ENCODE assay signal across 9 mouse cellular contexts in the genomic region with DNA sequence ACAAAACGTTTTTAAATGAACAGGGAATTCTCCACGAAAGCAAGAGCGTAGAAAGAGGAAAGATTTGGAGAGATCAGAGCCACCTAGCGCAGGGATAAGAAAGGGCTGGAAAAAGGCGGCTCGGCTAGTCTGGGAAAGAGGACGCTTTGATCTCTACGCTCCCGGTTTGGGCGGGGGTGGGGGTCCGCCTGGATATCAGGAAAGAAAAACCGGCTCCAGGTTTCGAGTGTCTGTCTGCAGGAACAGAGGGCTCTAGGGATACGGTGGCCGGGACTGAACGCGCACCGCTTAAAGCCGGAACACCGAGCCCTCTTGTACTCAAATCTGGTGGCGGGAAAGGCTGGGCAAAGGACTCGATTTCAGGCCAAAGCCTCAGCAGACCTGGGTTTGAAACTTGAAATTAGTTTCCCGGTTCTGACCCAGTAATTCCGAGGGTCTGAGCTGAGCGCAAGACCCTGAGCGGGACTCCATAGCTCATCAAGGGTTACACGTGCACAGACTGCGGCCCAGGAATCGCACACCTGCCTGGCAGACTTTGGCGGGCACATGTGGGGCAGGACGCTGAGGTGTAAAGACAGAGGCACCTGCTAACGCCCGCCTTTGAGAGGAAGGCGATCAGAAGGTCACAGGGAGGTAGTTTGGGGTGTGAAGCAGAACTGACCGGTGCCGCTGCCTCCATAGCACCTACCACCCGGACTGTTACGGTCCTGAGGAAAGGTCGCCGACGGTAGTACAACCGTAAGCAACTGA. TPM values are rescaled to one million over a fixed set of nuclear protein-coding genes. Genes with fewer than 3 reads are reported as not detected.
A peak's percentile ranks its signal among the peaks of the same experiment; 100 is the strongest.
DNase-seq lines count a peak whose midpoint lies in the region; ATAC-seq and TF ChIP-seq lines count a peak whose summit lies in the region.
"Had no signal": no experiment of that assay in that cellular context is flagged by ENCODE, and none has a peak within 500 bp of the region (broad histone marks: within the 10 kb centered on the region; RNA-seq: fewer than 3 reads in every experiment).

No protein-coding gene starts in this region.

- ATAC-seq in kidney, embryonic 15.5 days (replicated peaks; ENCODE audit: low FRiP score): no peak
- no peak for ATAC-seq in stomach, embryonic 16.5 days (ENCODE audit: insufficient read depth, low FRiP score)

- H3K27ac ChIP-seq in heart, adult 2 months: peak overlapping the region; percentile 82
- peak overlapping the region; percentile 62 for H3K27ac ChIP-seq in brown adipose tissue, adult 24 weeks (replicated peaks; ENCODE audit: low read depth, low read length)
- peak overlapping the region; percentile 82 for H3K27ac ChIP-seq in heart, embryonic 10.5 days
- H3K27ac ChIP-seq in kidney, embryonic 15.5 days: no peak overlapping the region
- H3K27ac ChIP-seq in stomach, embryonic 16.5 days (ENCODE audit: low read length): peak overlapping the region; percentile 36; the same call in 1 of the 2 replicates

- peak; percentile 52 to 64 for DNase-seq in heart, adult 2 months
- no peak for DNase-seq in heart, adult 9 months (ENCODE audit: low spot score in 2 of 2)
- peak; percentile 84 for DNase-seq in heart, embryonic 10.5 days (ENCODE audit: low spot score)
- peak; percentile 31 for DNase-seq in lung, postnatal 14 days
- DNase-seq in urinary bladder, adult 18-20 months (ENCODE audit: low spot score in 2 of 2): no peak

- intact Hi-C loops in heart, adult 2 months (cut with DNase I): loop anchor here (5.0 kb wide), 4 partner anchors 93 to 378 kb away; partner anchors contain the start of genes Angel2 and Flvcr1

- no peaks in the 10 kb centered on the region for H3K9me3 ChIP-seq in heart, embryonic 10.5 days
- no peaks in the 10 kb centered on the region for H3K9me3 ChIP-seq in kidney, embryonic 15.5 days (replicated peaks)
- no peaks in the 10 kb centered on the region for H3K9me3 ChIP-seq in stomach, embryonic 16.5 days (replicated peaks; ENCODE audit: control insufficient read depth, low read length)

- no peak for TF ChIP-seq EP300 in heart, adult 2 months (IDR thresholded peaks at IDR 0.05; ENCODE audit: insufficient read depth, low read depth, low read length)

- 10% methylated on average over 42 of the region's 42 CpGs for WGBS in heart, adult 2 months
- WGBS in heart, embryonic 10.5 days: 2% methylated on average over 42 of the region's 42 CpGs
- 2% methylated on average over 42 of the region's 42 CpGs for WGBS in kidney, embryonic 15.5 days
- 2% methylated on average over 42 of the region's 42 CpGs for WGBS in stomach, embryonic 16.5 days

- peak; percentile 31 for TF ChIP-seq CTCF in heart, adult 2 months (IDR thresholded peaks at IDR 0.05)

- no peak for TF ChIP-seq POLR2A in heart, adult 2 months (IDR thresholded peaks at IDR 0.05; ENCODE audit: insufficient read depth, low read depth, low read length)

- peak overlapping the region; percentile 48 for H3K4me3 ChIP-seq in heart, adult 2 months
- H3K4me3 ChIP-seq in brown adipose tissue, adult 24 weeks (ENCODE audit: insufficient read depth, low read depth, low read length): peak overlapping the region; percentile 58
- peak overlapping the region; percentile 75 for H3K4me3 ChIP-seq in heart, embryonic 10.5 days
- peak overlapping the region; percentile 61 for H3K4me3 ChIP-seq in kidney, embryonic 15.5 days (replicated peaks)
- peak overlapping the region; percentile 47 for H3K4me3 ChIP-seq in stomach, embryonic 16.5 days (replicated peaks; ENCODE audit: low read length)

- peak overlapping the region; percentile 99 for H3K4me2 ChIP-seq in kidney, embryonic 15.5 days
- H3K4me2 ChIP-seq in stomach, embryonic 16.5 days (ENCODE audit: low read depth, low read length): peak overlapping the region; percentile 76

- H3K79me2 ChIP-seq in heart, adult 2 months (replicated peaks; ENCODE audit: control insufficient read depth, insufficient read depth, low read length): no peaks in the 10 kb centered on the region

- no peaks in the 10 kb centered on the region for H3K36me3 ChIP-seq in heart, adult 2 months (ENCODE audit: control insufficient read depth, insufficient read depth, low read length)
- H3K36me3 ChIP-seq in heart, embryonic 10.5 days: no peaks in the 10 kb centered on the region
- H3K36me3 ChIP-seq in kidney, embryonic 15.5 days: no peaks in the 10 kb centered on the region
- no peaks in the 10 kb centered on the region for H3K36me3 ChIP-seq in stomach, embryonic 16.5 days (ENCODE audit: control insufficient read depth, insufficient read depth, low read length)

- H3K9ac ChIP-seq in heart, adult 2 months (ENCODE audit: low read depth, low read length): peak overlapping the region; percentile 79
- peak overlapping the region; percentile 37; the same call in 1 of the 2 replicates for H3K9ac ChIP-seq in kidney, embryonic 15.5 days
- H3K9ac ChIP-seq in stomach, embryonic 16.5 days (ENCODE audit: low read length): peak overlapping the region; percentile 65

- peaks cover 6% of the 10 kb centered on the region for H3K4me1 ChIP-seq in heart, adult 2 months (ENCODE audit: control insufficient read depth, insufficient read depth, low read length)
- H3K4me1 ChIP-seq in brown adipose tissue, adult 24 weeks (ENCODE audit: control insufficient read depth, insufficient read depth, insufficient read length, low read length): peaks cover 8% of the 10 kb centered on the region
- H3K4me1 ChIP-seq in heart, embryonic 10.5 days: peaks cover 57% of the 10 kb centered on the region
- peaks cover 73% of the 10 kb centered on the region for H3K4me1 ChIP-seq in kidney, embryonic 15.5 days
- H3K4me1 ChIP-seq in stomach, embryonic 16.5 days (ENCODE audit: control insufficient read depth, insufficient read depth, low read length): peaks cover 30% of the 10 kb centered on the region

- H3K27me3 ChIP-seq in heart, adult 2 months (ENCODE audit: control insufficient read depth, insufficient read depth, low read length): no peaks in the 10 kb centered on the region
- peaks cover 45% of the 10 kb centered on the region for H3K27me3 ChIP-seq in heart, embryonic 10.5 days (ENCODE audit: insufficient read depth, poor library complexity, severe bottlenecking)
- peaks cover 75% of the 10 kb centered on the region for H3K27me3 ChIP-seq in kidney, embryonic 15.5 days
- peaks cover 24% of the 10 kb centered on the region; the same call in 1 of the 2 replicates for H3K27me3 ChIP-seq in stomach, embryonic 16.5 days (ENCODE audit: control insufficient read depth, insufficient read depth, low read length)

RNA-seq across cellular contexts. Expression of gene Fam71a, which starts 19.6 kb away (rescaled TPM):
- total RNA-seq in heart, adult 2 months (2021): not detected
- polyA plus RNA-seq in heart, adult 2 months (2012; rRNA removed): not detected in 2 replicates
- not detected in 2 replicates for polyA plus RNA-seq in brown adipose tissue, adult 24 weeks (2012; ENCODE audit: insufficient read depth, insufficient read length, missing spikeins)
- polyA plus RNA-seq in heart, embryonic 10.5 days (2016; fragmentation: Nextera tagmentation; extraction: Ambion mirVana): not detected in 2 replicates
- not detected in 2 replicates for polyA plus RNA-seq in kidney, embryonic 15.5 days (2015; fragmentation: Nextera tagmentation; extraction: Ambion mirVana)
- not detected in 2 replicates for polyA plus RNA-seq in stomach, embryonic 16.5 days (2015; fragmentation: Nextera tagmentation; extraction: Ambion mirVana)
- total RNA-seq: layer of hippocampus, adult 18-20 months had no signal

RNA-seq across cellular contexts. Expression of gene Atf3, which starts 33.6 kb away (rescaled TPM):
- 10 to 100 TPM; 11.0 to 11.5 TPM for total RNA-seq in heart, adult 2 months (2021)
- polyA plus RNA-seq in heart, adult 2 months (2012; rRNA removed): 3.6 and 7.1 TPM in 2 replicates
- polyA plus RNA-seq in brown adipose tissue, adult 24 weeks (2012; ENCODE audit: insufficient read depth, insufficient read length, missing spikeins): 8.8 and 22.2 TPM in 2 replicates
- 8.0 and 13.5 TPM in 2 replicates for polyA plus RNA-seq in heart, embryonic 10.5 days (2016; fragmentation: Nextera tagmentation; extraction: Ambion mirVana)
- polyA plus RNA-seq in kidney, embryonic 15.5 days (2015; fragmentation: Nextera tagmentation; extraction: Ambion mirVana): 4.2 and 4.3 TPM in 2 replicates
- polyA plus RNA-seq in stomach, embryonic 16.5 days (2015; fragmentation: Nextera tagmentation; extraction: Ambion mirVana): 4.7 and 5.9 TPM in 2 replicates

Comparison
In these comparisons a context has a peak if more than half of its experiments do, and no peak if none do; other contexts are left out.
1. DNase-seq: peak in heart, adult 2 months (2 of 2), heart, embryonic 10.5 days (single experiment) and lung, postnatal 14 days (single experiment); none in heart, adult 9 months (0 of 2) and urinary bladder, adult 18-20 months (0 of 2).
2. Peak in every context shown above with its lines, with median percentiles within 50 percentile points of each other: H3K4me3 ChIP-seq and H3K9ac ChIP-seq.